Mouse (Mus musculus): ENCODE measurements at regions not wholly inside any gene's neighbourhood (a gene's known extent, or its start where the extent isn't known, plus 50 kb on each side); places are given as distances from the start of the nearest gene placed in this dataset.

GRCm38 (mm10) chr1:45625921-45626320, 122.8 kb upstream of the Col5a2 start:
- no peak overlapping the region for H3K9ac ChIP-seq (ENCODE audit: low read depth, low read length)
- DNase-seq (ENCODE audit: low spot score) (no peak), ATAC-seq (ENCODE audit: low FRiP score) (no peak)
- no peaks in the 10 kb centered on the region for H3K4me1 ChIP-seq (replicated peaks; ENCODE audit: control insufficient read depth, insufficient read depth, low read length)
- no peak overlapping the region for H3K4me3 ChIP-seq (ENCODE audit: low read depth, low read length)
- H3K36me3 ChIP-seq (ENCODE audit: control insufficient read depth, insufficient read depth, low read length): no peaks in the 10 kb centered on the region
- no peaks in the 10 kb centered on the region for H3K9me3 ChIP-seq (ENCODE audit: control insufficient read depth, low read length)
- 91% methylated on average over 5 of the region's 5 CpGs for WGBS
- no peak overlapping the region for H3K4me2 ChIP-seq (replicated peaks; ENCODE audit: low read depth, low read length)
- H3K27ac ChIP-seq (ENCODE audit: low read depth, low read length): no peak overlapping the region
- no peaks in the 10 kb centered on the region for H3K27me3 ChIP-seq (ENCODE audit: control insufficient read depth, insufficient read depth, low read length)

GRCm38 (mm10) chr1:45626733-45627132, 123.7 kb upstream of the Col5a2 start:
- Histone ChIP-seq H3K27me3 (ENCODE audit: control insufficient read depth, insufficient read depth, low read length) (no peaks in the 10 kb centered on the region), H3K36me3 (ENCODE audit: control insufficient read depth, insufficient read depth, low read length) (no peaks in the 10 kb centered on the region), H3K9ac (ENCODE audit: low read depth, low read length) (no peak overlapping the region), H3K4me3 (ENCODE audit: low read depth, low read length) (no peak overlapping the region), H3K27ac (ENCODE audit: low read depth, low read length) (no peak overlapping the region), H3K4me2 (replicated peaks; ENCODE audit: low read depth, low read length) (no peak overlapping the region), H3K4me1 (replicated peaks; ENCODE audit: control insufficient read depth, insufficient read depth, low read length) (no peaks in the 10 kb centered on the region), H3K9me3 (ENCODE audit: control insufficient read depth, low read length) (no peaks in the 10 kb centered on the region)
- ATAC-seq (ENCODE audit: low FRiP score): no peak
- WGBS: 70% methylated on average over 2 of the region's 2 CpGs
- DNase-seq (ENCODE audit: low spot score): no peak

- Histone ChIP-seq H3K27ac (ENCODE audit: low read depth, low read length) (no peak overlapping the region), H3K9ac (ENCODE audit: low read depth, low read length) (no peak overlapping the region), H3K4me2 (replicated peaks; ENCODE audit: low read depth, low read length) (no peak overlapping the region), H3K4me3 (ENCODE audit: low read depth, low read length) (no peak overlapping the region), H3K27me3 (ENCODE audit: control insufficient read depth, insufficient read depth, low read length) (no peaks in the 10 kb centered on the region), H3K4me1 (replicated peaks; ENCODE audit: control insufficient read depth, insufficient read depth, low read length) (no peaks in the 10 kb centered on the region), H3K36me3 (ENCODE audit: control insufficient read depth, insufficient read depth, low read length) (no peaks in the 10 kb centered on the region), H3K9me3 (ENCODE audit: control insufficient read depth, low read length) (no peaks in the 10 kb centered on the region)
- DNase-seq (ENCODE audit: low spot score): peak; percentile 58
- 20% methylated on average over 2 of the region's 2 CpGs for WGBS
- peak; percentile 56 for ATAC-seq (ENCODE audit: low FRiP score)
These were observed 124.8 kb upstream of the Col5a2 start for GRCm38 (mm10) chr1:45627840-45628239.

- H3K27me3 ChIP-seq (ENCODE audit: control insufficient read depth, insufficient read depth, low read length): no peaks in the 10 kb centered on the region
- no peak overlapping the region for H3K9ac ChIP-seq (ENCODE audit: low read depth, low read length)
- H3K4me1 ChIP-seq (replicated peaks; ENCODE audit: control insufficient read depth, insufficient read depth, low read length): no peaks in the 10 kb centered on the region
- no peak for DNase-seq (ENCODE audit: low spot score)
- H3K27ac ChIP-seq (ENCODE audit: low read depth, low read length): no peak overlapping the region
- ATAC-seq (ENCODE audit: low FRiP score): no peak
- no peak overlapping the region for H3K4me3 ChIP-seq (ENCODE audit: low read depth, low read length)
- H3K9me3 ChIP-seq (ENCODE audit: control insufficient read depth, low read length): no peaks in the 10 kb centered on the region
- no peaks in the 10 kb centered on the region for H3K36me3 ChIP-seq (ENCODE audit: control insufficient read depth, insufficient read depth, low read length)
- no peak overlapping the region for H3K4me2 ChIP-seq (replicated peaks; ENCODE audit: low read depth, low read length)
These were observed 144.2 kb upstream of the Col5a2 start for GRCm38 (mm10) chr1:45647301-45647700.

- Histone ChIP-seq H3K4me3 (ENCODE audit: low read depth, low read length) (no peak overlapping the region), H3K9ac (ENCODE audit: low read depth, low read length) (no peak overlapping the region), H3K27ac (ENCODE audit: low read depth, low read length) (no peak overlapping the region), H3K36me3 (ENCODE audit: control insufficient read depth, insufficient read depth, low read length) (no peaks in the 10 kb centered on the region), H3K4me1 (replicated peaks; ENCODE audit: control insufficient read depth, insufficient read depth, low read length) (no peaks in the 10 kb centered on the region), H3K27me3 (ENCODE audit: control insufficient read depth, insufficient read depth, low read length) (no peaks in the 10 kb centered on the region), H3K4me2 (replicated peaks; ENCODE audit: low read depth, low read length) (no peak overlapping the region), H3K9me3 (ENCODE audit: control insufficient read depth, low read length) (no peaks in the 10 kb centered on the region)
- ATAC-seq (ENCODE audit: low FRiP score): no peak
- WGBS: 84% methylated on average over 3 of the region's 3 CpGs
- no peak for DNase-seq (ENCODE audit: low spot score)
These were observed 141.7 kb upstream of the Wdr75 start for GRCm38 (mm10) chr1:45653248-45653647.

- Histone ChIP-seq H3K4me1 (replicated peaks; ENCODE audit: control insufficient read depth, insufficient read depth, low read length) (no peaks in the 10 kb centered on the region), H3K27me3 (ENCODE audit: control insufficient read depth, insufficient read depth, low read length) (no peaks in the 10 kb centered on the region), H3K4me2 (replicated peaks; ENCODE audit: low read depth, low read length) (no peak overlapping the region), H3K9me3 (ENCODE audit: control insufficient read depth, low read length) (no peaks in the 10 kb centered on the region), H3K36me3 (ENCODE audit: control insufficient read depth, insufficient read depth, low read length) (no peaks in the 10 kb centered on the region), H3K4me3 (ENCODE audit: low read depth, low read length) (no peak overlapping the region), H3K27ac (ENCODE audit: low read depth, low read length) (no peak overlapping the region), H3K9ac (ENCODE audit: low read depth, low read length) (no peak overlapping the region)
- DNase-seq (ENCODE audit: low spot score) (no peak), ATAC-seq (ENCODE audit: low FRiP score) (no peak)
- WGBS: 79% methylated on average over 3 of the region's 3 CpGs
These were observed 131.0 kb upstream of the Wdr75 start for GRCm38 (mm10) chr1:45663882-45664520.

GRCm38 (mm10) chr1:45672443-45673156, 122.4 kb upstream of the Wdr75 start:
- Histone ChIP-seq H3K4me1 (replicated peaks; ENCODE audit: control insufficient read depth, insufficient read depth, low read length) (no peaks in the 10 kb centered on the region), H3K4me3 (ENCODE audit: low read depth, low read length) (no peak overlapping the region), H3K4me2 (replicated peaks; ENCODE audit: low read depth, low read length) (no peak overlapping the region), H3K27ac (ENCODE audit: low read depth, low read length) (no peak overlapping the region), H3K9ac (ENCODE audit: low read depth, low read length) (no peak overlapping the region), H3K36me3 (ENCODE audit: control insufficient read depth, insufficient read depth, low read length) (no peaks in the 10 kb centered on the region), H3K27me3 (ENCODE audit: control insufficient read depth, insufficient read depth, low read length) (no peaks in the 10 kb centered on the region), H3K9me3 (ENCODE audit: control insufficient read depth, low read length) (no peaks in the 10 kb centered on the region)
- DNase-seq (ENCODE audit: low spot score): peak; percentile 34
- no peak for ATAC-seq (ENCODE audit: low FRiP score)
- 57% methylated on average over 5 of the region's 5 CpGs for WGBS

- no peaks in the 10 kb centered on the region for H3K27me3 ChIP-seq (ENCODE audit: control insufficient read depth, insufficient read depth, low read length)
- H3K36me3 ChIP-seq (ENCODE audit: control insufficient read depth, insufficient read depth, low read length): no peaks in the 10 kb centered on the region
- H3K4me3 ChIP-seq (ENCODE audit: low read depth, low read length): no peak overlapping the region
- no peak for ATAC-seq (ENCODE audit: low FRiP score)
- H3K9me3 ChIP-seq (ENCODE audit: control insufficient read depth, low read length): no peaks in the 10 kb centered on the region
- H3K4me1 ChIP-seq (replicated peaks; ENCODE audit: control insufficient read depth, insufficient read depth, low read length): no peaks in the 10 kb centered on the region
- no peak overlapping the region for H3K27ac ChIP-seq (ENCODE audit: low read depth, low read length)
- H3K4me2 ChIP-seq (replicated peaks; ENCODE audit: low read depth, low read length): no peak overlapping the region
- no peak overlapping the region for H3K9ac ChIP-seq (ENCODE audit: low read depth, low read length)
- DNase-seq (ENCODE audit: low spot score): no peak
- 76% methylated on average over 5 of the region's 5 CpGs for WGBS
These were observed 119.1 kb upstream of the Wdr75 start for GRCm38 (mm10) chr1:45675771-45676439.
